Mouse (Mus musculus) G1E (cell line): ENCODE results near the gene Pfn1.

Experiments
- CTCF ChIP-seq: IDR thresholded peaks from 2 replicates; pipeline ENCODE4 v1.5.1; 2012; ENCODE audit warnings: low read depth, low read length, inconsistent platforms, mixed read lengths
- GATA1 ChIP-seq: IDR thresholded peaks from 2 replicates; pipeline ENCODE4 v1.6.1; 2012; ENCODE audit warnings: borderline replicate concordance, low read length, inconsistent platforms, mixed read lengths
- GATA2 ChIP-seq: IDR thresholded peaks from 2 replicates; pipeline ENCODE4 v1.6.1; 2012; ENCODE audit warnings: low read depth, low read length, inconsistent platforms, borderline replicate concordance
- POLR2AphosphoS5 ChIP-seq: IDR thresholded peaks from 2 replicates; pipeline ENCODE4 v1.6.1; 2012; ENCODE audit warnings: low read depth, low read length, inconsistent platforms; ENCODE audit not compliant: insufficient replicate concordance

- no peak for TF ChIP-seq CTCF
- TF ChIP-seq POLR2AphosphoS5: no peak
- TF ChIP-seq GATA1: no peak
- no peak for TF ChIP-seq GATA2
Measured at GRCm38 (mm10) chr11:70658942-70659341, 4.5 kb upstream of the Pfn1 start.
